Mouse (Mus musculus) forebrain, embryonic 13.5 days (tissue): Measurements from ENCODE around the gene Npw. TPM values are rescaled to one million over a fixed set of nuclear protein-coding genes. Genes with fewer than 3 reads are reported as not detected.
A peak's percentile ranks its signal among the peaks of the same experiment; 100 is the strongest.
"Not testable (repeated sequence)": the region's sequence is repeated elsewhere in the genome, so short reads cannot be mapped to it uniquely, and the experiment has no call there.

Source experiments
- ATAC-seq: fragments of 200-750 bp; cut with Nextera tagmentation; 2 replicates; pipeline ENCODE4 v1.8.0; 2017
- H3K27ac ChIP-seq: fragments of 300-500 bp; sonication (generic); 2 replicates; pipeline ENCODE4 v1.5.1; 2015; ENCODE audit warnings: inconsistent platforms, mild to moderate bottlenecking, moderate library complexity
- H3K27me3 ChIP-seq: fragments of 300-500 bp; sonication (generic); 2 replicates; pipeline ENCODE4 v1.6.1; 2015; ENCODE audit warnings: mild to moderate bottlenecking, inconsistent platforms
- H3K36me3 ChIP-seq: fragments of 300-500 bp; sonication (generic); 2 replicates; pipeline ENCODE4 v1.6.1; 2015; ENCODE audit warnings: mild to moderate bottlenecking, inconsistent platforms; ENCODE audit not compliant: poor library complexity, severe bottlenecking
- H3K4me1 ChIP-seq: fragments of 300-500 bp; sonication (generic); 2 replicates; pipeline ENCODE4 v1.6.1; 2015; ENCODE audit warnings: inconsistent platforms
- H3K4me2 ChIP-seq: fragments of 300-500 bp; sonication (generic); 2 replicates; pipeline ENCODE4 v1.6.1; 2015; ENCODE audit warnings: inconsistent platforms, mild to moderate bottlenecking, moderate library complexity
- H3K4me3 ChIP-seq: fragments of 300-500 bp; sonication (generic); 2 replicates; pipeline ENCODE4 v1.5.1; 2015; ENCODE audit warnings: mild to moderate bottlenecking, inconsistent platforms
- H3K9ac ChIP-seq: fragments of 300-500 bp; sonication (generic); 2 replicates; pipeline ENCODE4 v1.6.1; 2015; ENCODE audit warnings: mild to moderate bottlenecking, inconsistent platforms
- H3K9me3 ChIP-seq: fragments of 300-500 bp; sonication (generic); replicated peaks from 2 replicates; pipeline ENCODE4 v1.6.1; 2016; ENCODE audit warnings: inconsistent platforms
- WGBS: fragments of 180-500 bp; shearing (Covaris S2); methylation state at CpG from one replicate; pipeline ENCODE4 v1.1.7; 2015; 5-methylcytosine and 5-hydroxymethylcytosine counted together
- polyA plus RNA-seq: library from polyadenylated mRNA; unstranded; fragments of >200 nt; fragmentation: Nextera tagmentation; extraction: Ambion mirVana; gene quantifications from 2 replicates; pipeline ENCODE4 v1.2.1, GENCODE M21; 2015

Gene Npw
- polyA plus RNA-seq, 1 experiment from 2014 or later = not detected

- H3K4me1 ChIP-seq = peaks cover 41% of the 10 kb centered on the region
- peak within 1 kb of the TSS; percentile 86 for H3K27ac ChIP-seq
- H3K4me3 ChIP-seq = peak within 1 kb of the TSS; percentile 96
- peak; percentile 99 for ATAC-seq
- 0 out of 2 replicates have a peak, but pooled peaks cover 4% of the 10 kb centered on the region for H3K36me3 ChIP-seq
- no peaks in the 10 kb centered on the region for H3K9me3 ChIP-seq
- no peaks in the 10 kb centered on the region for H3K27me3 ChIP-seq
- peak within 1 kb of the TSS; percentile 92 for H3K4me2 ChIP-seq
- H3K9ac ChIP-seq = peak within 1 kb of the TSS; percentile 99
- WGBS = under 1% methylated on average over 63 of the region's 80 CpGs
Measured at GRCm38 (mm10) chr17:24669545-24670245, 11.4 kb upstream of the Npw start, which contains the start of gene Zfp598. Gene Zfp598 (plus strand): TSS chr17:24669687.

GRCm38 (mm10) chr17:24669214-24669544, 10.9 kb upstream of the Npw start:
- not testable (repeated sequence) for ATAC-seq, H3K27me3 ChIP-seq, H3K9me3 ChIP-seq, H3K36me3 ChIP-seq
- Histone ChIP-seq H3K4me1 (peaks cover 37% of the 10 kb centered on the region), H3K4me2 (peak overlapping the region; percentile 92), H3K9ac (peak overlapping the region; percentile 99), H3K27ac (peak overlapping the region; percentile 86), H3K4me3 (peak overlapping the region; percentile 96)
- WGBS = 11% methylated on average over 15 of the region's 15 CpGs

GRCm38 (mm10) chr17:24667416-24667815, 9.2 kb upstream of the Npw start:
- 38% methylated on average over 6 of the region's 6 CpGs for WGBS
- Histone ChIP-seq H3K36me3 (no peaks in the 10 kb centered on the region), H3K27me3 (no peaks in the 10 kb centered on the region), H3K27ac (no peak overlapping the region), H3K4me1 (peaks cover 33% of the 10 kb centered on the region), H3K9me3 (no peaks in the 10 kb centered on the region), H3K4me3 (no peak overlapping the region), H3K4me2 (no peak overlapping the region), H3K9ac (no peak overlapping the region)
- ATAC-seq = no peak

- not testable (repeated sequence) for H3K27me3 ChIP-seq, H3K4me2 ChIP-seq, H3K27ac ChIP-seq, ATAC-seq, H3K36me3 ChIP-seq, H3K9me3 ChIP-seq, H3K4me3 ChIP-seq
- Histone ChIP-seq H3K4me1 (peaks cover 29% of the 10 kb centered on the region), H3K9ac (0 out of 2 replicates have a peak overlapping the region, but pooled peaks have one; percentile 2)
- 81% methylated on average over 7 of the region's 7 CpGs for WGBS
Measured at GRCm38 (mm10) chr17:24667011-24667410, 8.8 kb upstream of the Npw start.

- H3K27me3 ChIP-seq = peaks cover 66% of the 10 kb centered on the region
- H3K4me2 ChIP-seq = no peak overlapping the region
- no peaks in the 10 kb centered on the region for H3K36me3 ChIP-seq
- 78% methylated on average over 4 of the region's 4 CpGs for WGBS
- H3K4me1 ChIP-seq = peaks cover 20% of the 10 kb centered on the region
- H3K9me3 ChIP-seq = no peaks in the 10 kb centered on the region
- H3K9ac ChIP-seq = no peak overlapping the region
- H3K4me3 ChIP-seq = no peak overlapping the region
- ATAC-seq = no peak
- H3K27ac ChIP-seq = no peak overlapping the region
Measured at GRCm38 (mm10) chr17:24654969-24655368, 3.3 kb downstream of the Npw start.

- no peaks in the 10 kb centered on the region for H3K9me3 ChIP-seq
- H3K36me3 ChIP-seq = no peaks in the 10 kb centered on the region
- peak; percentile 62; the same call in 1 of the 2 replicates for ATAC-seq
- peaks cover 65% of the 10 kb centered on the region for H3K27me3 ChIP-seq
- WGBS = 6% methylated on average over 19 of the region's 19 CpGs
- H3K4me2 ChIP-seq = peak overlapping the region; percentile 55
- H3K4me3 ChIP-seq = peak overlapping the region; percentile 21
- no peak overlapping the region for H3K9ac ChIP-seq
- H3K4me1 ChIP-seq = peaks cover 27% of the 10 kb centered on the region
- H3K27ac ChIP-seq = no peak overlapping the region
Measured at GRCm38 (mm10) chr17:24653967-24654710, 4.1 kb downstream of the Npw start.

GRCm38 (mm10) chr17:24651835-24652234, 6.4 kb downstream of the Npw start:
- Histone ChIP-seq H3K4me1 (peaks cover 17% of the 10 kb centered on the region), H3K4me3 (no peak overlapping the region), H3K9me3 (no peaks in the 10 kb centered on the region), H3K4me2 (no peak overlapping the region), H3K36me3 (no peaks in the 10 kb centered on the region), H3K27ac (no peak overlapping the region), H3K27me3 (peaks cover 52% of the 10 kb centered on the region), H3K9ac (no peak overlapping the region)
- WGBS = 76% methylated on average over 3 of the region's 3 CpGs
- no peak for ATAC-seq

GRCm38 (mm10) chr17:24650766-24651165, 7.5 kb downstream of the Npw start:
- 0 out of 2 replicates have a peak overlapping the region, but pooled peaks have one; percentile 63 for H3K4me3 ChIP-seq

GRCm38 (mm10) chr17:24650070-24650616, 8.1 kb downstream of the Npw start, which contains the start of gene Slc9a3r2:
Gene Slc9a3r2 (minus strand): TSS chr17:24650327.
- H3K27ac ChIP-seq = 0 out of 2 replicates have a peak within 1 kb of the TSS, but pooled peaks have one; percentile 22
- peak within 1 kb of the TSS; percentile 82 for H3K9ac ChIP-seq
- peaks cover 17% of the 10 kb centered on the region for H3K4me1 ChIP-seq
- H3K36me3 ChIP-seq = no peaks in the 10 kb centered on the region
- ATAC-seq = peak; percentile 73
- under 1% methylated on average over 39 of the region's 41 CpGs for WGBS
- no peaks in the 10 kb centered on the region for H3K9me3 ChIP-seq
- peaks cover 41% of the 10 kb centered on the region for H3K27me3 ChIP-seq
- H3K4me2 ChIP-seq = peak within 1 kb of the TSS; percentile 98
- peak within 1 kb of the TSS; percentile 63 for H3K4me3 ChIP-seq

More at GRCm38 (mm10) chr17:24650766-24651165, 7.5 kb downstream of the Npw start:
- peaks cover 41% of the 10 kb centered on the region for H3K27me3 ChIP-seq
- peak overlapping the region; percentile 82; the same call in 1 of the 2 replicates for H3K9ac ChIP-seq
- no peak overlapping the region for H3K27ac ChIP-seq
- H3K4me2 ChIP-seq = peak overlapping the region; percentile 98
- 74% methylated on average over 4 of the region's 4 CpGs for WGBS
- H3K9me3 ChIP-seq = no peaks in the 10 kb centered on the region
- ATAC-seq = no peak
- no peaks in the 10 kb centered on the region for H3K36me3 ChIP-seq
- H3K4me1 ChIP-seq = peaks cover 17% of the 10 kb centered on the region

- peak overlapping the region; percentile 82 for H3K9ac ChIP-seq
- peak overlapping the region; percentile 63 for H3K4me3 ChIP-seq
- peak overlapping the region; percentile 98 for H3K4me2 ChIP-seq
- 2% methylated on average over 35 of the region's 35 CpGs for WGBS
- no peaks in the 10 kb centered on the region for H3K9me3 ChIP-seq
- 0 out of 2 replicates have a peak, but pooled peaks have one; percentile 28 for ATAC-seq
- H3K4me1 ChIP-seq = peaks cover 17% of the 10 kb centered on the region
- H3K36me3 ChIP-seq = no peaks in the 10 kb centered on the region
- H3K27me3 ChIP-seq = peaks cover 41% of the 10 kb centered on the region
- 0 out of 2 replicates have a peak overlapping the region, but pooled peaks have one; percentile 22 for H3K27ac ChIP-seq
Measured at GRCm38 (mm10) chr17:24649581-24650069, 8.6 kb downstream of the Npw start.

GRCm38 (mm10) chr17:24648731-24649377, 9.4 kb downstream of the Npw start:
- H3K36me3 ChIP-seq = no peaks in the 10 kb centered on the region
- WGBS = 70% methylated on average over 10 of the region's 10 CpGs
- H3K27ac ChIP-seq = no peak overlapping the region
- H3K4me2 ChIP-seq = peak overlapping the region; percentile 98
- H3K9ac ChIP-seq = no peak overlapping the region
- H3K4me3 ChIP-seq = no peak overlapping the region; the same call in 1 of the 2 replicates
- no peak for ATAC-seq
- H3K9me3 ChIP-seq = no peaks in the 10 kb centered on the region
- peaks cover 41% of the 10 kb centered on the region for H3K27me3 ChIP-seq
- H3K4me1 ChIP-seq = peaks cover 16% of the 10 kb centered on the region
